Mouse (Mus musculus) large intestine, adult 2 months (tissue): Measurements from ENCODE around the gene Prss53. TPM values are rescaled to one million over a fixed set of nuclear protein-coding genes. Genes with fewer than 3 reads are reported as not detected.
"Not testable (repeated sequence)": the region's sequence is repeated elsewhere in the genome, so short reads cannot be mapped to it uniquely, and the experiment has no call there.

Experiments used
- DNase-seq: peaks from one replicate; pipeline ENCODE4 v3.0.0-alpha.2; 2012; ENCODE audit warnings: low read depth, low spot score
- WGBS: fragments of 180-500 bp; shearing (Covaris S2); methylation state at CpG from one replicate; pipeline ENCODE4 v1.1.7; 2018; 5-methylcytosine and 5-hydroxymethylcytosine counted together
- polyA plus RNA-seq: library from polyadenylated mRNA; depleted of rRNA; stranded (reverse); fragments of >200 nt; gene quantifications from 2 replicates; pipeline ENCODE4 v1.2.3, GENCODE M21; 2012

Gene Prss53
- polyA plus RNA-seq, 1 experiment = 1.1 TPM

DNA sequence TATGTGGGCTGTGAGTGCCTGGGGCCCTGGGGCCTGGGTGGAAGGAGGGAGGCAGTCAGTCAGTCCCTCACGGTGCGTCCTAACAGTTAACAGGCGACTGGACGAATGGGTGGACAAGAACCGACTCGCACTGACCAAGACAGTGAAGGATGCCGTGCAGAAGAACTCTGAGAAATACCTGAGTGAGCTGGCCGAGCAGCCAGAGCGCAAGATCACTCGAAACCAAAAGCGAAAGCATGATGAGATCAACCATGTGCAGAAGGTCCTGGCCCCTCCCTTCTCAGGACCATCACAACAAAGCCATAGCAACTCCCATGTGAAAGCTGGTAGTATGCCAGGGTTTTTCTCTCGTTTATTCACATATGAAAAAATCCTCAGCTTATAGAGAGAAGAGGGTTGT lies 24.5 kb upstream of the Prss53 start:
- no peak for DNase-seq
- 79% methylated on average over 12 of the region's 12 CpGs for WGBS

DNA sequence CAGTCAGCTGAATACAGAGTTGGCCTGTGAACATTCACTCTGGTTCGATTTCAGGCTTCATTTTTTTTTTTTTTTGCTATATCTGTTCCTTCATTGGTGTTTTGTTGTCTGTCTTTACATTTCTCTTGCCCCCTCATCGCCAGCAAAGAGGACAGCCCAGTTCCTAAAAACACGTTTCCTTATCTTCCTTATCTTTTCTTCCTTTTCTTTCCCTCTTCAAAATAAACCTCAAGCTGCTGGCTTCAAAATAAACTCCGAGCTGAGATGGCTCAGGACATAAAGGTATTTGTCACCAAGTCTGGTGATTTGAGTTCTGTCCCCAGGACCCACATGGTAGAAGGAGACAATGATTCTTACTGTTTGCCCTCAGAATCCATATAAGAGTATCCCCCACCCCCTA lies 22.2 kb upstream of the Prss53 start:
- WGBS = 6% methylated on average over 4 of the region's 4 CpGs
- DNase-seq = no peak

DNA sequence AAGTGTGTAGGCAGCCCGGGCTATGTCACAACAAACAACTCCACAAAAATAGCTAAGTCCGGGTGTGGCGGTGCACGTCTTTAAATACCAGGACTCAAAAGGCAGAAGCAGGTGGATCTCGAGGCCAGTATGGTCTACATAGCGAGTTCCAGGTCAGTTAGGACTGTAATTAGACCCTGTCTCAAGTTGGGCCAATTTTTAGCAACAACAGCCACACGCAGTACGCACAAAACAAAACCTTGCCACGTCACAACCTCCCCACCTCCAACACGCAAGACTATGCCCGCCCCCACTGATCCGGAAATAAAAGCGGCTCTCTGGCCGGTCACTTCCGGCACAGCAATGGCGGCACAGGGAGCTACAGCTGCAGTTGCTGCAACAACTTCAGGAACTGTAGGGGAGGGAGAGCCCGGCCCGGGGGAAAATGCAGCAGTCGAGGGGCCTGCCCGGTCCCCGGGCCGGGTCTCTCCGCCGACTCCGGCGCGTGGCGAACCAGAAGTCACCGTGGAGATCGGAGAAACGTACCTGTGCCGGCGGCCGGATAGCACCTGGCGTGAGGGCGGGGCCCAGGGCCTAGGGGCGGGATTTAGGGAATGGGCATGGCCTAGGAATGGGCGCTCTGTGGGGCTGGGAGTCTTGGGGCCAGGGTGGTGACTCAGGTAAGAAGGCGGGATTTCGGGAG lies 21.6 kb upstream of the Prss53 start, which contains the start of gene Kat8:
Gene Kat8 (plus strand): TSS at position 327 of the 682 bp plus-strand sequence.
- WGBS = under 1% methylated on average over 40 of the region's 40 CpGs
- DNase-seq = no peak

DNA sequence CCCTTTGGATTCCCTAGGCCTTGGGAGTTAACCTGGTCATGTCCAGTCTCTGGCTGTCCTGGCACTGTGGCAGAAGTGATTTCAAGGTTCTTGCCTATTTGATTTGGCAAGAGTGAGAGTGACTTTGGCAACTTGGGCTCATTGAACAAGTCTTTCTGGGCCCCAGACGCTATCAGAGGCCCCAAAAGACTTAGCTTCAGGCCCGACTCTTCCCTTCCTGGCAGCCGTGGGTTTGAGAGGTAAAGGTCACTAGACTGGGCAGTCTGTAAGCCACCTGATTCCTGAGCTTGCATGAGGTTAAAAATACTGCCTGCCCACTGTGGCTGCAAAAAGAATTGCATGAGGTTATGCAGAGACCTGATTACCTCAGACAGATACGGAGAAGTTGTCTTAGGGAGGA lies 17.9 kb upstream of the Prss53 start:
- 75% methylated on average over 4 of the region's 4 CpGs for WGBS

DNA sequence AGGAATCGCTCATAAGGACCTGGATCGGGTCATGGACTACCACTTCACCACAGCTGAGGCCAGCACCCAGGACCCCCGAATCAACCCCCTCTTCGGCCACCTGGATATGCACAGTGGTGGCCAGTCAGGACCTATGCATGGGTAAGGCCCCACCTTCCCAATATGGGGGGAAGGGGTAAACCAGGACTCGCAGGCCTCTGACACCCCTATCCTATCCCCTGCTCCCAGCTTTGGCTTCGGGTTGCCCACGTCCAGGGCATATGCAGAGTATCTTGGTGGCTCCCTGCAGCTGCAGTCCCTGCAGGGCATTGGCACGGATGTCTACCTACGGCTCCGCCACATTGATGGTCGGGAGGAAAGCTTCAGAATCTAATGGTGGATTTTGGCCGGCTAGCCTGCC lies 17.2 kb upstream of the Prss53 start:
- 93% methylated on average over 12 of the region's 12 CpGs for WGBS
- DNase-seq = no peak

More for the DNA sequence above, 17.9 kb upstream of the Prss53 start:
- no peak for DNase-seq

DNA sequence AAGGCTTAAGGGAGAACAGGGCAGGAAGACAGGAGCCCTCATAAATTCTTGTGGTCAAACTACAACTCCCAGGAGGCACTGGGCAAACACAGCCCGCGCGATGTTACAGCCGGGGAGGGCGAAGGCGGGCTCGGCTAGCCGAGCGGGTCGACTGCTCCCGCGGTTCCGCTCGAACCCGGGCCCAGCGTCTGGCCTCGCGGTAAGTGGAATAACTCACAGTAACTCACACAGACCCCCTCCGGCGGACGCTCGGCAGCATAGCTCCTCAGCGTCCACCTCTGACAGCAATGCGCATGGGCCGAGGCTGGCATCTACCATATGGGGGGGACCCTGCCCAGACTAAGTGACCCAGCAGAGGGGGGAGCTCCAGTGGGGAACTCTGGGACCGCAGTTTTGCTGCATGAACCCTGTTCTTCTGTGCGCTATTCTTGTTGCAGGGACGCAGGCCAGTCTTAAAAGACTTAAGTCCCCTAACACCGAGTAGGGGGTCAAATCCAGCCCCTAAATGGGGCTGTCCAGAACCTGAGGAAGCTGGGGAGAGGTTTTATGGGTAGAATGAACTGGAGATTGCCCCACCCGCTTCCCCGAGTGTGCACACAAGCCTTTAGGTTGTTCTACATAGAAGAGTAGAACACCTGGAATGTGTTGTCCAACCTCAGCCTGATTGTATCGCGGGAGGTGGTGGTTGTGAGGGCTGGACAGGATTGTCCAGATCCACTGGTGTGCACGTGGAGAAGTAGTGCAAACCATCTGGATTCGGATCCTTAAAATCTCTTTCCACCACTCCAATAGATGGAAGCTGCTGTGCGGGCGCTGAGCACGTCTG lies 13.4 kb upstream of the Prss53 start, which contains the start of gene Bckdk:
Gene Bckdk (plus strand): TSS at position 112 of the 826 bp plus-strand sequence.
- 4% methylated on average over 38 of the region's 38 CpGs for WGBS
- no peak for DNase-seq

DNA sequence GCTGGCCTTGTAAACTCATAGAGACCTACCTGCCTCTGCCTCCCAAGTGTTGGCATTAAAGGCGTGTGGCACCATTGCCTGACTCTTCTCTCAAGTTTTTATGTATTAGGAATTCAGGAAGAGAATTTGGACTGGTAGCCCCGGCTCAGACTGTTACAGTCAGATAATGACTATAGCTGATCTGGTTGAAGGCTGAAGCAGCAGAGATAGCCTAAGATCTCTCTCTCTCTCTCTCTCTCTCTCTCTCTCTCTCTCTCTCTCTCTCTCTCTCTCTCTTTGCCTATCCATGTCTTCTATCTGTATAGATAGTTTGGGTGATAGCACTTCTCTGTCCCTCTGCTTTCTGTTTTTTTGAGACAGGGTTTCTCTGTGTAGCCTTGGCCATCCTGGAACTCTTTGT lies 11.0 kb upstream of the Prss53 start:
- no peak for DNase-seq
- 93% methylated on average over 2 of the region's 2 CpGs for WGBS

DNA sequence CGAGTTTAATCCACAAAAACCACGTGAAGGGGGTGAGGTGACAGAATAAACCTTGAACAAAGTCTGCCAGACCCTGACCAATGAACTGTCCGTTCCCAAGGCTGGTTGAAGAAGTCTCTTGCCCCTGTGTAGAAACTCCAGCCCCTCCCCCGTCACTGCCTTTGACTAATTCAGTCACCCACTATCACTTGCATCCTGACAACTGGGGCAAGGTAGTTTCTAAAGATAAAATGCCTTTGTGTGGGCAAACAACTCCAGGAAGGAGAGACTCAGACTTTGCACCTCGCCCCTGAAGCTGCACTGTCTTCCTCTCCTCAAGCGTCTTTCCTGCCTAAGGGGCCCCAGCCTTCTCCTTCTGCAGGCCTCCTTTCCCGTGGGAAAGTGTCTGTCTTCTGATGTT lies 9.2 kb upstream of the Prss53 start:
- 19% methylated on average over 7 of the region's 7 CpGs for WGBS
- no peak for DNase-seq

DNA sequence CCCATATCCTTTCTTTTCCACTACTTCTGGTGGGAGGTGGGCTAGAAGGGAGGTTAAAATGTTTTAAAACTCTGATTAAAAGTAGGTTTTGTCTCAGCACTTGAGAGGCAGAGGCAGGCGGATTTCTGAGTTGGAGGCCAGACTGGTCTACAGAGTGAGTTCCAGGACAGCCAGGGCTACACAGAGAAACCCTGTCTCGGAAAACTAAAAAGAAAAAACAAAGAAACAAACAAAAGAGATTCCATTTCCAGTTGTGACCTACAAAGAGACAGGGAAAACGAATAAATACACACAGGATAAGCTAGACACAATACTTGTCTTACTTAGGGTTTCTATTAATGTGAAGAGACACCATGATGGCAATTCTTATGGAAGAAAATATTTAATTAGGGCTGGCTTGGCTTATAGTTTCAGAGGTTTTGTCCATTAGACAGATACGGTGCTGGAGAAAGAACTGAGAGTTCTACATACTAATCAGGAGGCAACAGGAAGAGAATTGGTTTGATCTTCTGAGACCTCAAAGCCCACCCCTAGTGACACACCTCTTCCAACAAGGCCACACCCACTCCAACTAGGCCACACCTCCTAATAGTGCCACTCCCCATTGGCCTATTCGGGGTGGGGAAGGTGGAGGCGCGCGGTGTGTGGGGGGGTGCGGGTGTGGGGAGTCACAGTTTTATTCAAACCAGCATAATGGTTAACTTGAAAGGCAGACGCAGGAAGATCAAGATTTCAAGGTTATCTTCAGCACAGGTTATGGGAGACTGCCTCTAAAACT lies 7.6 kb upstream of the Prss53 start:
- no peak for DNase-seq
- 34% methylated on average over 10 of the region's 10 CpGs for WGBS

DNA sequence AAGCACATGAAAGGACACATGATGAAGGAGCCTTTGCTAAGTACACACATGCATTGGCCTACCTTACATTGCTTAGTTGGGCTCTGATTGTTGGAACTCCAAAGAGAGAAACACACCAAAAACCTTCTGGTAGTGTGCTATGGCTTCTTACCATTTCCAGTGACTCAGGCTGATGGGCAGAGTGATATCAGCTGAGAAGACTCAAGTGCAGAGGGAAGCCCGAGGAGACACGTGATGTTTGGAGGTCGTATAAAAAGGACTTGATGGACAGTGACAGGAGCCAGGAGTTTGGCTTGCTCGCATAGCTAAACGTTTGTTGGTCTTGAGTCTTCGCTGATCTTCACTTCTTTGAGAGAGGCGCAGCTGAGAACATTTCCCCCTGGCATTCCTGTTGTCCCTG lies 6.8 kb upstream of the Prss53 start:
- no peak for DNase-seq
- WGBS = 90% methylated on average over 7 of the region's 7 CpGs

DNA sequence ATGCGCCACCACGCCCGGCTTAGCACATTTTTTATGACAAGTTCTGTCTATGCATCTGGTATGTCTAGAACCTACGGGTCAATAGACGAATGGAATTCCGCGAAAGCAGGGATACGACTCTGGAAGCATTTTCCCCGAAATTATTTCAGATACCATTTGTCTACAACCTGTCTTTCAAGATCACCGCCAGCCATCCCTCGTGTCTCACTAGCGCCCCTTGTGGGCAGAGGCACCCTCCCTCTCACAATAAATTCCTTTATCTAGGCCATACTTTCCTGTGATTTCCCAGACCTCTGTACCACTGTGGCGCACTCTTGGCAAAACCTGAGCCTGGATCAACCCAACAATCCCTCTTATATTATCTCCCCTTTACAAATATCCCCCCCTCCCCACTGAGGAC lies 5.6 kb upstream of the Prss53 start:
- DNase-seq = no peak
- 63% methylated on average over 13 of the region's 13 CpGs for WGBS

DNA sequence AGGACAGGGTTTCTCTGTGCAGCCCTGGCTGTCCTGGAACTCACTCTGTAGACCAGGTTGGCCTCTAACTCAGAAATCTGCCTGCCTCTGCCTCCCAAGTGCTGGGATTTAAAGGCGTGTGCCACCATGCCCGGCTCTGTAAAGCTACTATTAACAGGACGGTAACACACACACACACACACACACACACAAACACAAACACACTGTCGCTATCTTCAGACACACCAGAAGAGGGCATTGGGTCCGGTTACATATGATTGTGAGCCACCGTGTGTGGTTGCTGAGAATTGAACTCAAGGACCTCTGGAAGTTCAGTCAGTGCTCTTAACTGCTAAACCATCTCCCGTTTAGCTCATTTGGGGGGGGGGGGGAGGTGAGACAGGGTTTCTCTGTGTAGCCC lies 5.1 kb upstream of the Prss53 start:
- DNase-seq = not testable (repeated sequence)
- 51% methylated on average over 7 of the region's 7 CpGs for WGBS

DNA sequence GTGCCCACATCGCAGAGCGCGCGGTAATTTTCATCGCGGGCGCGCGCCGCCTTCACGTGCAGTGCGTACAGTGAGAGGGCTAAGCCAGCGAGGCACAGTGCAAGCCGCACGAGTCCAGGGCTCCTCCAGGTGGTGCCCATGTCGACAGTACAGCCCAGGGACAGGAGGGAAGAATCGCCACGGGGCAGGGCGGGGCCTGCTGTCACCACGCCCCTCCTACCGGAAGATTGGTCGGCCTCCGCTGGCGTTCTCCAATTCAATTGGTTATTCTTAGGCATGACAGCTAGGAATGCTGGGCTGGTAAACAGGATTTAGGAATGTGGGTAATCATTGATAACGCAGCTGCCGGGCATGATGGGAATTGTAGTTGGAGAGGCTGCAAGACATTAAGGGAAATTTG lies 4.7 kb upstream of the Prss53 start, which contains the start of the genes Gm21974 and Vkorc1:
Gene Gm21974 (minus strand): TSS at position 13 of the 400 bp plus-strand sequence.
Gene Vkorc1 (minus strand): TSS at position 176 of the 400 bp plus-strand sequence.
- peak; percentile 85 for DNase-seq
- 1% methylated on average over 26 of the region's 26 CpGs for WGBS

DNA sequence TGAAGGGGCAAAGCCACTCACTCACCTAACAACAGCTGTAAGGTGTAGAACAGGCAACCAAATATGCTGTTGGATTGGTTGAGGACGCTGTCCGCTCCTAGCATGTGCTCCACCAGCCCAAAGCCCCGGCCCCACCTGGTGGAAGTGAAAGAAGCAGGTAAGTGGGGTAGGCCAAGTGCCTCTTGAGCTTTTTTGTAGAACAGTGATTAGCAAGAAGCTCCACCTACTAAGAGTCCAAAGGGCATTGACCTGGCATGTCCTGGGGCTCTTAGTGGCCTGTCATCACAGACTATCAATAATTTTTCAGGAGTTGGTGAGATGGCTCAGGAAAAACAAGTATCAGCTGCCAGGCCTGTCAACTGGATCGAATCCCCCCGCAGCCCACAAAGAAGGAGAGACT lies 3.7 kb upstream of the Prss53 start:
- DNase-seq = no peak
- WGBS = 44% methylated on average over 5 of the region's 5 CpGs

DNA sequence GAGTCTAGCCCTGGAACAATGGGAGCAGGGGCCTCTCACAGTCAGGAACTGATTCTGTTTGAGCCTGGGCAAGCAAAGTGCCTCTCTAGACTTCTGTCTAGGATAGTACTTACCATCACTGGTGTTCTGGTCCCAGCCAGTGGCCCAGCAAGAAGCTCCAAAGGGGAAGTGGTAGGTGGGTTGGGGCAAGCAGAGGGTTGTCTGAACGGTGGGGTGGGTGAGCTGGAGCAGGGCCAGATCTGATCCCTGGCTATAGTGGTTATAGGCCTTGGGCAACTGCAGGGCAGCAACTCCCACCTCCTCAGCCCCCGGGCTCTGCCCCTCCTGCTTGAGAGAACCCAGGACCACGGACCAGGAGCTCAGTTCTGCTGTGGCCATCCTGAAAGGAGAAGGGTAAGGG lies 1.9 kb downstream of the Prss53 start:
- DNase-seq = no peak
- WGBS = 66% methylated on average over 3 of the region's 3 CpGs

DNA sequence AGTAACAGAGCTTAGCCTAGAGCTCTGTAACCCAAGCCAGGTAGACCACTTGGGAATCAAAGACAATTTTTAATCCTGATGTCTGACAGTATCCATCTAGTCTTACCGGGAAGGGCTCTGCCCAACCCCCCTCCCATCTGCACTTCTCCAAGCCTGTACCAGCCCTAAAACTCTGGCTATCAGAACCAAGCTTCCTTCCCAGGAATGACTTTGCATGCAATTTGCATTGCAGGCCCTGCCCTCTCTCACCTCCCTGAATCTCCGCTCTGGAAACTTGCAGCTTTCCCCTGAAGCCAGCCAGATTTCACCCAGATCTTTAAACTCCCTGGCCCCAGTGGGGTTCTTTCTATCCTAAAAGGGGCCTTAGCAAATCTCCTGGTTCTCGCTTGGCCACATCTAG lies 3.0 kb downstream of the Prss53 start:
- 90% methylated on average over 3 of the region's 3 CpGs for WGBS
- DNase-seq = no peak

DNA sequence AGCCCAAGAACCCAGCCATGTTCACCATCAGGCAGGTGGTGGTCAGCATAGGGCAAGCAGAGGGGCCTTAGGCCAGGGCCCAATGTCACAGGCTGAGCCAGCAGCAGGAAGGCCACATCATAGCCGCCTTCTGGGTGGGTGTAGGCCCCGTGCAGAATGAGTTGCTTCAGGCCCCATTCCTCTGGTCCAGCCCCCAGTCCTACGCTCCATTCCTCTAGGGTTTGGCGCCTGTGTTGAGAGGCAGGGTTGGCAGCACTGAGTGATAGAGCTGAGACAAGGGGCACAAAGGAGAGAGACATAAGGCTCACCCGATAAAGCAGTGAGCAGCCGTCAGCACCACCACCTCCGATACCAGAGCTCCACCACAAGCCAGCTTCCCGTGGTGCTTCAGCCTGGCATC lies 3.6 kb downstream of the Prss53 start:
- 91% methylated on average over 8 of the region's 8 CpGs for WGBS
- DNase-seq = no peak

DNA sequence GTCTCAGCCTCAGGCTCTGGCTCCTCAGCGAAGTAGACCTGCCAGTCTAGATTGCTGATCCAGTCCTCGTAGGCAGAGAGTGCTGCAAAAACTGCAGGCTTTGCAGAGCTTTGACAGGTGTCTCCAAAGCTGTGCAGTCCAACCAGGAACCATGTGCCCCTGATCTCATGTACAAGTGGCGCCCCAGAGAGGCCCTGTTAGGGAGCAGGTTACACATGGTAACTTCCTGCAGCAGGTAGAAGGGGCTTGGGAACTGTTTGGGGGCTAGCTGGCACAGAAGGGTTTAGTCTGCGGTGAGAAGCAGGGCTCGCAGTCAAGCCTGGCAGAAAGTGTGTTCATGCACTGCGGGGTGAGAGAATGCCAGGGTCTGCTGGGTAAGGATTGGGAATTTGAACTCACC lies 4.2 kb downstream of the Prss53 start:
- DNase-seq = no peak

DNA sequence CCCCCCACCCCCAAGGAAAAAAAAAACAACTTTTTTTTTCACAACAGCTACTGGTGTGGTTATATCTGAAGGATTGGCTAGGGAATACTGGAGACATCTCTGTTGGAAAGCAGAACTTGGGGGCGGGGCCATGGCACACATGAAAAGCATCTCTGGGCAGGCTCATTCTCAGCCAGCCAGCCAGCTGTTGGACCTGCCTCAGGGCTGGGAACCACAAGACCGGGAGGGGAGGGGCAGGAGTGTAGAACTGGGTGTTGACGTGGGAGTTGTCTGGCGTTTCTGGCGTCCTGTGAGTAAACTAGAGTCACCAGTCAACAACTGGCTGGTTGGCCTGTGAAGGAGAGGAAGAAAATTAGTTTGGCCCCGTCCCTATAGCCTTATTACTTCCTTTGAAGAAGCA lies 4.8 kb downstream of the Prss53 start:
- DNase-seq = no peak
- 23% methylated on average over 6 of the region's 6 CpGs for WGBS

More for the DNA sequence above, 4.2 kb downstream of the Prss53 start:
- WGBS = 88% methylated on average over 6 of the region's 6 CpGs

DNA sequence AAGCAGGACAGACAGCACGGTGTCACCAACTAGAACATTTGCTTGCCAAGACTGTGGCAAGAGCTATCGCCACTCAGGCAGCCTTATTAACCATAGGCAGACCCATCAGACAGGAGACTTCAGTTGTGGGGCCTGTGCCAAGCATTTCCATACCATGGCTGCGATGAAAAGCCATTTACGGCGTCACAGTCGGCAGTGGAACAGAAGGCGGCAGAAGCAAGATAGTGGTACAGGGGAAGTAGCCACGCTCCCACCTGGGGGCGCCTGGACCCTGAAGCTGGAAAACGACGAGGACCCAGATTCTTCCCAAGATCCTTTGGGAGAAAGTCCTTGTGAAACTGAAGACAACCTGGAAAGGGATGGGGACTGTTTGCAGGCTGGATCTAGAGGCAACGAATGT lies 10.3 kb downstream of the Prss53 start:
- WGBS = 83% methylated on average over 12 of the region's 12 CpGs
- no peak for DNase-seq
